In genomic region chr3:87988068-87988467, GRCm38 (mm10) we compare ENCODE assay signal across 9 mouse cellular contexts. TPM values are rescaled to one million over a fixed set of nuclear protein-coding genes. Genes with fewer than 3 reads are reported as not detected.
A peak's percentile ranks its signal among the peaks of the same experiment; 100 is the strongest.
DNase-seq lines count a peak whose midpoint lies in the region; ATAC-seq and TF ChIP-seq lines count a peak whose summit lies in the region.
"Had no signal": no experiment of that assay in that cellular context is flagged by ENCODE, and none has a peak within 500 bp of the region (broad histone marks: within the 10 kb centered on the region; RNA-seq: fewer than 3 reads in every experiment).

No protein-coding gene starts in this region.

- peak overlapping the region; percentile 64 for H3K9ac ChIP-seq in heart, embryonic 16.5 days (ENCODE audit: low read length)
- peak overlapping the region; percentile 60 for H3K9ac ChIP-seq in MEL (ENCODE audit: control insufficient read depth, low read depth, low read length, poor library complexity, severe bottlenecking)
- peak overlapping the region; percentile 52 for H3K9ac ChIP-seq in midbrain, embryonic 11.5 days (ENCODE audit: low read length)

- peak overlapping the region; percentile 76 for H3K4me2 ChIP-seq in heart, embryonic 16.5 days (ENCODE audit: low read depth, low read length)
- H3K4me2 ChIP-seq in midbrain, embryonic 11.5 days, result peak overlapping the region; percentile 67

- peaks cover 38% of the 10 kb centered on the region for H3K27me3 ChIP-seq in heart, embryonic 16.5 days (ENCODE audit: control insufficient read depth, insufficient read depth, low read length)
- no peaks in the 10 kb centered on the region for H3K27me3 ChIP-seq in MEL (ENCODE audit: control insufficient read depth in 1 of 2, insufficient read depth in 2 of 2, low read length in 2 of 2)
- peaks cover 50% of the 10 kb centered on the region for H3K27me3 ChIP-seq in hindbrain, embryonic 10.5 days (ENCODE audit: insufficient read depth, poor library complexity, severe bottlenecking)
- peaks cover 4% of the 10 kb centered on the region; the same call in 1 of the 2 replicates for H3K27me3 ChIP-seq in midbrain, embryonic 11.5 days (ENCODE audit: control insufficient read depth, insufficient read depth, low read length)

- no peak for DNase-seq in heart, postnatal 25 days (ENCODE audit: low spot score)
- no peak for DNase-seq in MEL (ENCODE audit: low read depth, low spot score)
- DNase-seq in hindbrain, embryonic 10.5 days (ENCODE audit: low spot score), result no peak
- DNase-seq in midbrain, embryonic 11.5 days (ENCODE audit: low spot score, missing footprints), result peak; percentile 93
- DNase-seq in left cerebral cortex, postnatal 4 days, result no peak
- DNase-seq in cerebellum, adult 9-10 months, result no peak
- no peak for DNase-seq in kidney, postnatal 10 days

- no peak for TF ChIP-seq RAD21 in MEL (IDR thresholded peaks at IDR 0.05; ENCODE audit: low read depth, low read length)

- no peak for ATAC-seq in heart, embryonic 16.5 days (replicated peaks; ENCODE audit: extremely low read depth, insufficient read depth, low FRiP score)
- ATAC-seq in midbrain, embryonic 11.5 days (ENCODE audit: low FRiP score), result peak; percentile 0; the same call in 1 of the 2 replicates

- H3K9me3 ChIP-seq in heart, embryonic 16.5 days (replicated peaks; ENCODE audit: control insufficient read depth, low read length), result no peaks in the 10 kb centered on the region
- H3K9me3 ChIP-seq in MEL (replicated peaks; ENCODE audit: insufficient read depth, low read length), result no peaks in the 10 kb centered on the region
- H3K9me3 ChIP-seq in hindbrain, embryonic 10.5 days, result no peaks in the 10 kb centered on the region
- no peaks in the 10 kb centered on the region for H3K9me3 ChIP-seq in midbrain, embryonic 11.5 days (ENCODE audit: control insufficient read depth, low read length)

- intact Hi-C loops in heart, postnatal 25 days (cut with DNase I), result loop anchor here (10.0 kb wide), 1 partner anchor 223 kb away; no protein-coding TSS in a partner anchor
- intact Hi-C loops in left cerebral cortex, postnatal 4 days (cut with DNase I), result no loop called here

- no peaks in the 10 kb centered on the region for H3K79me2 ChIP-seq in MEL (ENCODE audit: control insufficient read depth, insufficient read depth, low read length, poor library complexity)

- peak overlapping the region; percentile 44 for H3K4me3 ChIP-seq in heart, embryonic 16.5 days (ENCODE audit: low read length)
- H3K4me3 ChIP-seq in MEL (ENCODE audit: control insufficient read depth in 1 of 2, insufficient read depth in 1 of 2, low read depth in 2 of 2, low read length in 2 of 2), result peak overlapping the region; percentile 56 to 62
- H3K4me3 ChIP-seq in hindbrain, embryonic 10.5 days, result peak overlapping the region; percentile 51
- peak overlapping the region; percentile 26 for H3K4me3 ChIP-seq in midbrain, embryonic 11.5 days (ENCODE audit: low read depth, low read length)

- WGBS in heart, embryonic 16.5 days, result 7% methylated on average over 15 of the region's 15 CpGs
- WGBS in hindbrain, embryonic 10.5 days, result 11% methylated on average over 15 of the region's 15 CpGs
- WGBS in midbrain, embryonic 11.5 days, result 10% methylated on average over 15 of the region's 15 CpGs

- no peak for TF ChIP-seq POLR2A in MEL (IDR thresholded peaks at IDR 0.05; ENCODE audit: control insufficient read depth in 1 of 2, insufficient read depth in 1 of 2, low read depth in 1 of 2, low read length in 2 of 2, poor library complexity in 1 of 2)

- TF ChIP-seq EP300 in MEL (IDR thresholded peaks at IDR 0.05; ENCODE audit: low read depth in 1 of 2, low read length in 2 of 2), result no peak

- no peak overlapping the region for H3K27ac ChIP-seq in heart, embryonic 16.5 days (ENCODE audit: low read length)
- peak overlapping the region; percentile 12 for H3K27ac ChIP-seq in MEL (ENCODE audit: control insufficient read depth, low read depth, low read length)
- peak overlapping the region; percentile 94 for H3K27ac ChIP-seq in hindbrain, embryonic 10.5 days
- H3K27ac ChIP-seq in midbrain, embryonic 11.5 days (ENCODE audit: low read depth, low read length), result peak overlapping the region; percentile 44; the same call in 1 of the 2 replicates

- H3K36me3 ChIP-seq in heart, embryonic 16.5 days (ENCODE audit: control insufficient read depth, insufficient read depth), result no peaks in the 10 kb centered on the region
- H3K36me3 ChIP-seq in MEL (ENCODE audit: control insufficient read depth in 1 of 2, insufficient read depth in 2 of 2, low read length in 2 of 2), result no peaks in the 10 kb centered on the region; a peak in 1 of 4 replicates
- no peaks in the 10 kb centered on the region for H3K36me3 ChIP-seq in hindbrain, embryonic 10.5 days
- no peaks in the 10 kb centered on the region for H3K36me3 ChIP-seq in midbrain, embryonic 11.5 days (ENCODE audit: control insufficient read depth, insufficient read depth, low read length)

- peak in 1 of 3 experiments; percentile 15; a peak in 1 of 6 replicates for TF ChIP-seq CTCF in MEL (IDR thresholded peaks at IDR 0.05 in 2 of 3, conservative IDR thresholded peaks at IDR 0.05 in 1 of 3; ENCODE audit: control insufficient read depth in 1 of 3, insufficient read depth in 1 of 3, low read depth in 2 of 3, low read length in 3 of 3, poor library complexity in 1 of 3, severe bottlenecking in 1 of 3)

- peaks cover 46% of the 10 kb centered on the region for H3K4me1 ChIP-seq in heart, embryonic 16.5 days (ENCODE audit: control insufficient read depth, insufficient read depth, low read length)
- H3K4me1 ChIP-seq in MEL (ENCODE audit: control insufficient read depth in 1 of 2, insufficient read depth in 2 of 2, low read length in 2 of 2), result no peaks in the 10 kb centered on the region; a peak in 2 of 4 replicates
- peaks cover 81% of the 10 kb centered on the region for H3K4me1 ChIP-seq in hindbrain, embryonic 10.5 days (replicated peaks)
- H3K4me1 ChIP-seq in midbrain, embryonic 11.5 days (ENCODE audit: control insufficient read depth, insufficient read depth, low read length), result peaks cover 49% of the 10 kb centered on the region

TF ChIP-seq in MEL, 35 proteins besides CTCF, POLR2A, EP300 and RAD21 (continues in another document):
- TF ChIP-seq NELFE (IDR thresholded peaks at IDR 0.05; ENCODE audit: low read depth, low read length) (no peak), SMC3 (IDR thresholded peaks at IDR 0.05; ENCODE audit: low read depth, low read length) (no peak), USF2 (IDR thresholded peaks at IDR 0.05; ENCODE audit: borderline replicate concordance in 1 of 2, insufficient read depth in 1 of 2, low read depth in 1 of 2, low read length in 2 of 2) (no peak), POLR2AphosphoS5 (IDR thresholded peaks at IDR 0.05; ENCODE audit: borderline replicate concordance, low read depth, low read length) (no peak), BHLHE40 (IDR thresholded peaks at IDR 0.05; ENCODE audit: borderline replicate concordance, low read depth, low read length) (no peak)

RNA-seq across cellular contexts. Expression of gene Bcan, which starts 12.0 kb away (rescaled TPM):
- polyA plus RNA-seq in heart, embryonic 16.5 days (2015; fragmentation: Nextera tagmentation; extraction: Ambion mirVana), result 0.13 and 0.47 TPM in 2 replicates
- total RNA-seq in heart, postnatal 25 days (2021), result under 1 TPM; 0.14 to 0.26 TPM
- not detected in 2 replicates for total RNA-seq in MEL (2012; rRNA removed)
- not detected for polyA plus RNA-seq in MEL (2012; ENCODE audit: insufficient read depth in 1 of 2, insufficient read length in 2 of 2, low read depth in 1 of 2, low replicate concordance in 2 of 2, missing spikeins in 1 of 2)
- polyA plus RNA-seq in hindbrain, embryonic 10.5 days (2016; fragmentation: Nextera tagmentation; extraction: Ambion mirVana), result 0.91 and 0.95 TPM in 2 replicates
- polyA plus RNA-seq in midbrain, embryonic 11.5 days (2014; fragmentation: Nextera tagmentation; extraction: Ambion mirVana), result 0.37 and 0.44 TPM in 2 replicates
- total RNA-seq in left cerebral cortex, postnatal 4 days (2021), result 100 to 1,000 TPM; 183 to 192 TPM

RNA-seq across cellular contexts. Expression of gene Nes, which starts 17.2 kb away (rescaled TPM):
- polyA plus RNA-seq in heart, embryonic 16.5 days (2015; fragmentation: Nextera tagmentation; extraction: Ambion mirVana), result 9.5 and 13.4 TPM in 2 replicates
- 10 to 100 TPM; 20.9 to 25.1 TPM for total RNA-seq in heart, postnatal 25 days (2021)
- not detected in 2 replicates for total RNA-seq in MEL (2012; rRNA removed)
- polyA plus RNA-seq in MEL (2012; ENCODE audit: insufficient read depth in 1 of 2, insufficient read length in 2 of 2, low read depth in 1 of 2, low replicate concordance in 2 of 2, missing spikeins in 1 of 2), result under 1 TPM in 1 of 2 experiments, not detected in 1; 0.01 TPM
- 109 and 143 TPM in 2 replicates for polyA plus RNA-seq in hindbrain, embryonic 10.5 days (2016; fragmentation: Nextera tagmentation; extraction: Ambion mirVana)
- 70.3 and 85.4 TPM in 2 replicates for polyA plus RNA-seq in midbrain, embryonic 11.5 days (2014; fragmentation: Nextera tagmentation; extraction: Ambion mirVana)
- 10 to 100 TPM; 25.8 to 25.9 TPM for total RNA-seq in left cerebral cortex, postnatal 4 days (2021)

RNA-seq across cellular contexts. Expression of gene Hapln2, which starts 39.3 kb away (rescaled TPM):
- polyA plus RNA-seq in heart, embryonic 16.5 days (2015; fragmentation: Nextera tagmentation; extraction: Ambion mirVana), result 0.18 TPM in 1 of 2 replicates, not detected in the other
- not detected for total RNA-seq in heart, postnatal 25 days (2021)
- total RNA-seq in MEL (2012; rRNA removed), result not detected in 2 replicates
- polyA plus RNA-seq in MEL (2012; ENCODE audit: insufficient read depth in 1 of 2, insufficient read length in 2 of 2, low read depth in 1 of 2, low replicate concordance in 2 of 2, missing spikeins in 1 of 2), result not detected
- polyA plus RNA-seq in hindbrain, embryonic 10.5 days (2016; fragmentation: Nextera tagmentation; extraction: Ambion mirVana), result 0.11 and 0.14 TPM in 2 replicates
- 0.11 TPM in 1 of 2 replicates, not detected in the other for polyA plus RNA-seq in midbrain, embryonic 11.5 days (2014; fragmentation: Nextera tagmentation; extraction: Ambion mirVana)
- under 1 TPM; 0.40 to 0.46 TPM for total RNA-seq in left cerebral cortex, postnatal 4 days (2021)
- polyA plus RNA-seq: gonadal fat pad, adult 2 months had no signal

RNA-seq across cellular contexts. Expression of gene Crabp2, which starts 39.6 kb away (rescaled TPM):
- 7.8 and 10.1 TPM in 2 replicates for polyA plus RNA-seq in heart, embryonic 16.5 days (2015; fragmentation: Nextera tagmentation; extraction: Ambion mirVana)
- total RNA-seq in heart, postnatal 25 days (2021), result not detected
- 0.23 and 0.29 TPM in 2 replicates for total RNA-seq in MEL (2012; rRNA removed)
- 1 to 10 TPM in 1 of 2 experiments, not detected in 1; 1.2 TPM for polyA plus RNA-seq in MEL (2012; ENCODE audit: insufficient read depth in 1 of 2, insufficient read length in 2 of 2, low read depth in 1 of 2, low replicate concordance in 2 of 2, missing spikeins in 1 of 2)
- polyA plus RNA-seq in hindbrain, embryonic 10.5 days (2016; fragmentation: Nextera tagmentation; extraction: Ambion mirVana), result 956 and 1,072 TPM in 2 replicates
- polyA plus RNA-seq in midbrain, embryonic 11.5 days (2014; fragmentation: Nextera tagmentation; extraction: Ambion mirVana), result 539 and 540 TPM in 2 replicates
- total RNA-seq in left cerebral cortex, postnatal 4 days (2021), result 1 to 10 TPM; 6.9 to 8.2 TPM

RNA-seq across cellular contexts. Expression of gene Gpatch4, which starts 54.8 kb away (rescaled TPM):
- 19.3 and 21.3 TPM in 2 replicates for polyA plus RNA-seq in heart, embryonic 16.5 days (2015; fragmentation: Nextera tagmentation; extraction: Ambion mirVana)
- 10 to 100 TPM in 1 of 2 experiments, 1 to 10 TPM in 1; 7.8 to 10.2 TPM for total RNA-seq in heart, postnatal 25 days (2021)
- 76.6 and 105 TPM in 2 replicates for total RNA-seq in MEL (2012; rRNA removed)
- polyA plus RNA-seq in MEL (2012; ENCODE audit: insufficient read depth in 1 of 2, insufficient read length in 2 of 2, low read depth in 1 of 2, low replicate concordance in 2 of 2, missing spikeins in 1 of 2), result 100 to 1,000 TPM; 135 to 240 TPM
- polyA plus RNA-seq in hindbrain, embryonic 10.5 days (2016; fragmentation: Nextera tagmentation; extraction: Ambion mirVana), result 34.2 and 49.2 TPM in 2 replicates
- 31.8 and 32.9 TPM in 2 replicates for polyA plus RNA-seq in midbrain, embryonic 11.5 days (2014; fragmentation: Nextera tagmentation; extraction: Ambion mirVana)
- 10 to 100 TPM; 26.5 to 30.6 TPM for total RNA-seq in left cerebral cortex, postnatal 4 days (2021)

Comparison
In these comparisons a context has a peak if more than half of its experiments do, and no peak if none do; other contexts are left out.
1. RNA of gene Nes, which starts 17.2 kb away (polyA plus RNA-seq): 109 to 143 TPM in hindbrain, embryonic 10.5 days, 70.3 to 85.4 TPM in midbrain, embryonic 11.5 days and 9.5 to 13.4 TPM in heart, embryonic 16.5 days; 0.01 TPM in MEL; every median in the first group is over 10 times any median in the second.
2. Peak in every context shown above with its lines, with median percentiles within 50 percentile points of each other: H3K4me3 ChIP-seq and H3K9ac ChIP-seq.